Mouse (Mus musculus) bone marrow macrophage, adult 2 months (primary cell): ENCODE measurements around the gene Syn2.

ENCODE experiments used
- CTCF ChIP-seq: IDR thresholded peaks from 2 replicates; pipeline ENCODE4 v1.5.1; 2012; ENCODE audit warnings: low read depth, mild to moderate bottlenecking, low read length, moderate library complexity
- POLR2A ChIP-seq: IDR thresholded peaks from 2 replicates; pipeline ENCODE4 v1.6.1; 2012; ENCODE audit warnings: mild to moderate bottlenecking, low read depth, low read length, borderline replicate concordance

GRCm38 (mm10) chr6:115168921-115169320 lies 34.2 kb downstream of the Syn2 start:
- TF ChIP-seq CTCF (no peak), POLR2A (no peak)
